20 mouse cellular contexts compared by ENCODE assay signal in the genomic region with DNA sequence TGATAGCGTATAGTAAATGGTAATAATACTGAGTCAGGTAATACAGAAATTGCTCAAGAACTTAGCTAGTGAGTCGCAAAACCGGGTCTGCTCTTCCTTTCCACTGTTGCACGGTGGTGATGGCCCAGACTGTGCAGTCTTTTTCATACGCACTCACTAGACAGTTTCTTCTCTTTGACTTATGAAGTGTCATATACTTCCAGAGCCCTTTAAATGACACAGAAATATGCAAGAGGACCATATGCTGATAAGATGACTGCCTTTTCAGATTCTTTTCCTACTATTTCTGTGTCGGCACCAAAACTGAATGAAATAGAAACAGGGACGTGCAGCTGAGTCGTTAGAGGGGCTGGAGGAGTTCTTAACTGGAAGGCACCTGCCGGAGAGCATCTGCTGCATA.
DNase-seq lines count a peak whose midpoint lies in the region; ATAC-seq lines count a peak whose summit lies in the region.
"Had no signal": no experiment of that assay in that cellular context is flagged by ENCODE, and none has a peak within 500 bp of the region (broad histone marks: within the 10 kb centered on the region; RNA-seq: fewer than 3 reads in every experiment).

No protein-coding gene starts in this region.

- no peaks in the 10 kb centered on the region for H3K9me3 ChIP-seq in lung, embryonic 15.5 days
- H3K9me3 ChIP-seq: embryonic facial prominence, embryonic 13.5 days; embryonic facial prominence, embryonic 15.5 days; forebrain, embryonic 10.5 days; forebrain, embryonic 13.5 days; forebrain, embryonic 15.5 days had no signal

- ATAC-seq in lung, embryonic 15.5 days (ENCODE audit: borderline replicate concordance, extremely low read depth, low FRiP score, low TSS enrichment): peak; percentile 48; the same call in 1 of the 2 replicates
- ATAC-seq: forebrain, embryonic 13.5 days; forebrain, embryonic 15.5 days had no signal

- H3K9ac ChIP-seq in lung, embryonic 15.5 days: no peak overlapping the region
- H3K9ac ChIP-seq: embryonic facial prominence, embryonic 13.5 days; embryonic facial prominence, embryonic 15.5 days; forebrain, embryonic 13.5 days; forebrain, embryonic 15.5 days had no signal

- H3K4me2 ChIP-seq in lung, embryonic 15.5 days: no peak overlapping the region
- H3K4me2 ChIP-seq: embryonic facial prominence, embryonic 13.5 days; embryonic facial prominence, embryonic 15.5 days; forebrain, embryonic 13.5 days; forebrain, embryonic 15.5 days had no signal

- no peaks in the 10 kb centered on the region for H3K27me3 ChIP-seq in lung, embryonic 15.5 days
- H3K27me3 ChIP-seq: embryonic facial prominence, embryonic 13.5 days; embryonic facial prominence, embryonic 15.5 days; forebrain, embryonic 13.5 days; forebrain, embryonic 15.5 days had no signal

- H3K4me3 ChIP-seq in lung, embryonic 15.5 days: no peak overlapping the region
- H3K4me3 ChIP-seq: embryonic facial prominence, embryonic 13.5 days; embryonic facial prominence, embryonic 15.5 days; erythroblast, embryonic 14.5 days; forebrain, embryonic 10.5 days; forebrain, embryonic 13.5 days; forebrain, embryonic 15.5 days had no signal

- H3K4me1 ChIP-seq in lung, embryonic 15.5 days: peaks cover 36% of the 10 kb centered on the region
- H3K4me1 ChIP-seq: forebrain, embryonic 13.5 days had no signal

- WGBS in lung, embryonic 15.5 days: 48% methylated on average over 9 of the region's 9 CpGs

- H3K27ac ChIP-seq in lung, embryonic 15.5 days: no peak overlapping the region
- H3K27ac ChIP-seq: embryonic facial prominence, embryonic 13.5 days; embryonic facial prominence, embryonic 15.5 days; forebrain, embryonic 10.5 days; forebrain, embryonic 13.5 days; forebrain, embryonic 15.5 days had no signal

- peak; percentile 42 for DNase-seq in heart, adult 11 months
- DNase-seq in heart, postnatal 4 days: no peak
- DNase-seq in lung, postnatal 10 days: no peak
- DNase-seq: adrenal gland, adult 2 months; adrenal gland, postnatal 10 days; adrenal gland, postnatal 25 days; cerebellum, adult 11 months; cerebellum, adult 18-20 months; cerebellum, adult 8-10 months; cerebellum, adult 9-11 months; cerebellum, postnatal 14 days; cerebellum, postnatal 36 days; embryo, embryonic 11 days had no signal

- H3K36me3 ChIP-seq in lung, embryonic 15.5 days: no peaks in the 10 kb centered on the region
- H3K36me3 ChIP-seq: embryonic facial prominence, embryonic 13.5 days; embryonic facial prominence, embryonic 15.5 days; forebrain, embryonic 15.5 days had no signal
